Mouse (Mus musculus) cerebellum, adult 2 months (tissue): Measurements from ENCODE around the gene Homer3.

ENCODE experiments used
- CTCF ChIP-seq: fragments of 200-500 bp; IDR thresholded peaks from 2 replicates; pipeline ENCODE4 v1.5.1; 2011; ENCODE audit warnings: low read depth, mild to moderate bottlenecking, control low read depth, low read length, moderate library complexity, borderline replicate concordance; ENCODE audit not compliant: insufficient read depth
- POLR2A ChIP-seq: fragments of 200-500 bp; IDR thresholded peaks from 2 replicates; pipeline ENCODE4 v1.6.1; 2011; ENCODE audit warnings: low read length, control low read depth, borderline replicate concordance; ENCODE audit not compliant: insufficient read depth

DNA sequence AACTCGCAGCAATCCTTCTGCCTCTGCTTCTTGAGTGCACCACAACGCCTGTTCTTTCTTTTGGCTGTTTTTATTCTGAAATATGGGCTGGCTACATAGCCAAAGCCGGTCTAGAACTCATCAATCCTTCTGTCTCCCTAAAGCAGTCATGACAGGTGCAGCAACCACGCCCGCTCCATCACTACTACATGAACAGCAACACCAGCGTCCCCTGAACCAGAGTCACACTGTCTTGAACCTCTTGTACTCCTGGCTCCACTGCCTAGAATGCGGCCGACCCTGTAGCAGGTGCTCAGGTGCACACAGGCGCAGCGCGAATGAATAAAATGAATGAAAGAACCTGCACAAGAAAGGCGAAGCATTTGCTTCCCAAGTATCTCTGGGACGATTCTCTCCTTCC is 49.0 kb upstream of the Homer3 start:
- TF ChIP-seq CTCF (no peak), POLR2A (no peak)
